Mouse (Mus musculus) stomach, postnatal 0 days (tissue): ENCODE results near the gene Agbl4.

ENCODE experiments used
- CTCF ChIP-seq: IDR thresholded peaks from 2 replicates; pipeline ENCODE4 v1.5.1; 2016; ENCODE audit warnings: antibody characterized with exemption, low read depth, mild to moderate bottlenecking, moderate library complexity
- EP300 ChIP-seq: optimal IDR thresholded peaks from 2 replicates; pipeline ENCODE3; 2016; ENCODE audit warnings: antibody characterized with exemption

- TF ChIP-seq CTCF = no peak
- no peak for TF ChIP-seq EP300
These were observed 959.7 kb downstream of the Agbl4 start for GRCm38 (mm10) chr4:111357176-111357575.
